Mouse (Mus musculus) hindbrain, embryonic 11.5 days (tissue): ENCODE results near the gene Gm4707. TPM values are rescaled to one million over a fixed set of nuclear protein-coding genes. Genes with fewer than 3 reads are reported as not detected.

Experiments used
- ATAC-seq: fragments of 200-750 bp; cut with Nextera tagmentation; 2 replicates; pipeline ENCODE4 v1.8.0; 2017; ENCODE audit warnings: mild to moderate bottlenecking, moderate TSS enrichment, moderate library complexity; ENCODE audit not compliant: low FRiP score
- DNase-seq: peaks from one replicate; pipeline ENCODE4 v3.0.0-alpha.2; 2015; ENCODE audit warnings: low spot score
- H3K27ac ChIP-seq: fragments of 300-500 bp; sonication (generic); 2 replicates; pipeline ENCODE4 v1.5.1; 2014; ENCODE audit warnings: mild to moderate bottlenecking, low read depth, low read length
- H3K27me3 ChIP-seq: fragments of 300-500 bp; sonication (generic); 2 replicates; pipeline ENCODE4 v1.6.1; 2014; ENCODE audit warnings: mild to moderate bottlenecking, low read length, moderate library complexity, mixed read lengths; ENCODE audit not compliant: control insufficient read depth, insufficient read depth
- H3K36me3 ChIP-seq: fragments of 300-500 bp; sonication (generic); 2 replicates; pipeline ENCODE4 v1.6.1; 2014; ENCODE audit warnings: mild to moderate bottlenecking, low read length, moderate library complexity, mixed read lengths; ENCODE audit not compliant: control insufficient read depth, insufficient read depth
- H3K4me1 ChIP-seq: fragments of 300-500 bp; sonication (generic); replicated peaks from 2 replicates; pipeline ENCODE4 v1.6.1; 2014; ENCODE audit warnings: low read length, mixed read lengths; ENCODE audit not compliant: control insufficient read depth, insufficient read depth
- H3K4me2 ChIP-seq: fragments of 300-500 bp; sonication (generic); replicated peaks from 2 replicates; pipeline ENCODE4 v1.6.1; 2014; ENCODE audit warnings: mild to moderate bottlenecking, low read depth, low read length
- H3K4me3 ChIP-seq: fragments of 300-500 bp; sonication (generic); 2 replicates; pipeline ENCODE4 v1.5.1; 2014; ENCODE audit warnings: low read depth, low read length
- H3K9ac ChIP-seq: fragments of 300-500 bp; sonication (generic); 2 replicates; pipeline ENCODE4 v1.6.1; 2014; ENCODE audit warnings: low read depth, low read length
- H3K9me3 ChIP-seq: fragments of 300-500 bp; sonication (generic); 2 replicates; pipeline ENCODE4 v1.6.1; 2016; ENCODE audit warnings: low read length; ENCODE audit not compliant: control insufficient read depth
- WGBS: fragments of 180-500 bp; shearing (Covaris S2); extraction: QIAGEN DNeasy Blood & Tissue Kit; methylation state at CpG from one replicate; pipeline ENCODE4 v1.1.7; 2014; 5-methylcytosine and 5-hydroxymethylcytosine counted together
- polyA plus RNA-seq: library from polyadenylated mRNA; unstranded; fragments of >200 nt; fragmentation: Nextera tagmentation; extraction: Ambion mirVana; gene quantifications from 2 replicates; pipeline ENCODE4 v1.2.1, GENCODE M21; 2014

Gm4707 gene
- polyA plus RNA-seq, 1 experiment from 2014 or later = 3.5 TPM

DNA sequence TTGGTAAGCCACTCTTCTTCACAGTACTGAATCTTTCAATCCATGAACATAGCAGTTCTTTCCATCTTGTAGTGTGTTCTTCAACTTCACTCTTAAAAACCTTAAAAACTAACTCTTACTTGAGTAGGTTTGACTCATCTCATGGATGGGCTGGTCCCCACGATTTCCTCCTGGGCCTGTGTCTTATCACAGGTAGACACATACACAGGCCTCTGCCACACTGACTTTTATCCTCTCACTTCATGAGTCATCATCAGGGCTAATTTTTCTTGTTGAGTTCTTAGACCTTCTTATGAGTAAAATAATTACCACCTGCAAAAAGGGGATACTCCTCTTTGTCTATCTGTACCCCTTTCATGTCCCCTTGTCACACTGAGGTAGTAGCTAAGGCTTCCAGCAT lies 42.7 kb downstream of the Gm4707 start:
- 100% methylated on average over 1 of the region's 1 CpGs for WGBS
- Histone ChIP-seq H3K27me3 (no peaks in the 10 kb centered on the region), H3K27ac (no peak overlapping the region), H3K36me3 (peaks cover 4% of the 10 kb centered on the region), H3K9me3 (peaks cover 3% of the 10 kb centered on the region), H3K4me2 (no peak overlapping the region), H3K4me1 (no peaks in the 10 kb centered on the region), H3K9ac (no peak overlapping the region), H3K4me3 (no peak overlapping the region)
- ATAC-seq = no peak
- DNase-seq = no peak

Other genes with a start within 250 kb of the Gm4707 start
- 7.8 and 11.2 TPM in 2 replicates for gene Emilin2, start 147.9 kb downstream of the Gm4707 start, polyA plus RNA-seq
- gene Smchd1, start 15.4 kb upstream of the Gm4707 start, polyA plus RNA-seq = 70.9 and 91.1 TPM in 2 replicates
- 50.8 and 54.8 TPM in 2 replicates for gene Ndc80, start 66.9 kb upstream of the Gm4707 start, polyA plus RNA-seq
- 1.0 and 1.5 TPM in 2 replicates for gene Spdya, start 92.1 kb upstream of the Gm4707 start, polyA plus RNA-seq
- gene Wdr43, start 156.0 kb upstream of the Gm4707 start, polyA plus RNA-seq = 75.4 and 85.4 TPM in 2 replicates
- not detected in 2 replicates for gene Togaram2, start 213.3 kb upstream of the Gm4707 start, polyA plus RNA-seq